Mouse (Mus musculus): Measurements from ENCODE around the gene Dusp2. TPM values are rescaled to one million over a fixed set of nuclear protein-coding genes. Genes with fewer than 3 reads are reported as not detected.

Dusp2 gene
- total RNA-seq, 1 experiment from 2014 or later, result 1.9 TPM

DNA sequence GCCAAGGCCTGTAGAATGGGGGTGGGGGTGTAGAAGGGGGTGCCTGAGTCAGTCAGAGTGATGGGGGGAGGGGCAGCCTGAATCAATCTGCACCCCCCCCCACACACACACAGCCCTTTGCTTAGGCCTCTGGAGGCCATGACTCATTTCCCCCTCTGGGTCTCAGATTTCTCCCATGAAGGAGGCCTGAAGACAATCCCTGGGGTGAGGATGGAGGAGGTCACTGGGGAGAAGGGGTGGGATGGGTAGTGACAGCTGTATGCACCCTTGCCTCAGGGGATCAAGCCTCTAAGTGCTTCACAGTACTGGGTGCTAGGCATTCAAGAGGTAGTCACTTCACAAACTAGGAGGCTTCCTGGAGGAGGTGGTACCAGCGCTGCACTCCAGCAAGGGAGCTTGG is 12.3 kb upstream of the Dusp2 start:
- no peak for DNase-seq

DNA sequence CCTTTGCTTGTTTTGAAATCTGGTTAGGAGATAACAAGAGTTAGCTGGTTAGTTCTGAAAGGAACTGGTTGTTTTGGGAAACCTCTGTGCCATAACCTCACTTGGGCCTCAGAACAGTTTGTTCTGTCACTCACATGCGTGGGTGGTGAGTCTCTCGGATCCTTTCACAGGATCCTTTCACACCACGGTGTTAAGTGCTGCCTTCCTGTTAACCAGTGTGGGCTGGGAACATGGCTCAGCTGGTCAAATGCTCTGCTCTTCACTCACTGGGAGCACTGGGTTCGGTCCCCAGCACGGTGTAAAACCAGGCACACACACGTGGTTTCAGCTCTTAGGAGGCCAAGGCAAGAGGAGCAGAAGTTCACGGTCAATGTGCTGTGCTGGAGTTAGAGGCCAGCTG is 11.5 kb upstream of the Dusp2 start:
- no peak for DNase-seq

GRCm38 (mm10) chr2:127328090-127328851 is 7.7 kb upstream of the Dusp2 start:
- no peak for DNase-seq

DNA sequence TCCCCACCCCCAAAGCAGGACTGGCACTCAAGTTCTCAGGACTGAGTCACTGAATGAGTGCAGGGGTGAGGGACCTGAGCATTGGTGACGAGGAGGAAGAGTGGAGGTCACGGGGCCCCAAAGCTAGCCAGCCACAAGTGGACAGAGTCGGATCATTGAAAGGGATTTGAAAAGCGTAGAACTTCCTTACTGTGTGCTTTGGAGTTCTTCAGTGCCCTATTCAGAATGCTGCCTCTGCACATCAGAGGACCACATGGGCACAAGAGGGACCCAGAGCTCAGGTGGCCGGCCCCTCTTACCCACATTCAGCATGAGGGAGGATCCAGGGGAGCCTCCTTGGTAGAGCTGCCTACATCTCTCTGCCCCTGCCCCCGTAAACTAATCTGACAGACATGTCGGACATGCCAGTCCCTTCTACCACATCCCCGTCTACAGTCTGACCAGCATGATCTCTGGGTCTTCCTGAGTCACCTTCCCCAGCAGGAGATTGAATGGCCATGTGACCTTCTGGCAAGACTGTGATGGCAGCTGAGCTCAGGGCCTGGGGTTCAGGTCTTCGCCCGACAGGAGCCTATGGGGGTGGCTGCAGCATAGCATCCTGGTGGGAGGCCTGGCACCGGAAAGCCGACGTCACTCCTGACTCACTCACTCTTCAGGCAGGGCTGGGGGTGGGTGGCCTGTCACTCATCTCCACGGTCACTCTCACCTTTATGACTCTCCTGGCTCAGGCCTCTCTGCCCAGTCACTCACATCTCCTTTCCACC is 3.0 kb upstream of the Dusp2 start:
- no peak for DNase-seq

DNA sequence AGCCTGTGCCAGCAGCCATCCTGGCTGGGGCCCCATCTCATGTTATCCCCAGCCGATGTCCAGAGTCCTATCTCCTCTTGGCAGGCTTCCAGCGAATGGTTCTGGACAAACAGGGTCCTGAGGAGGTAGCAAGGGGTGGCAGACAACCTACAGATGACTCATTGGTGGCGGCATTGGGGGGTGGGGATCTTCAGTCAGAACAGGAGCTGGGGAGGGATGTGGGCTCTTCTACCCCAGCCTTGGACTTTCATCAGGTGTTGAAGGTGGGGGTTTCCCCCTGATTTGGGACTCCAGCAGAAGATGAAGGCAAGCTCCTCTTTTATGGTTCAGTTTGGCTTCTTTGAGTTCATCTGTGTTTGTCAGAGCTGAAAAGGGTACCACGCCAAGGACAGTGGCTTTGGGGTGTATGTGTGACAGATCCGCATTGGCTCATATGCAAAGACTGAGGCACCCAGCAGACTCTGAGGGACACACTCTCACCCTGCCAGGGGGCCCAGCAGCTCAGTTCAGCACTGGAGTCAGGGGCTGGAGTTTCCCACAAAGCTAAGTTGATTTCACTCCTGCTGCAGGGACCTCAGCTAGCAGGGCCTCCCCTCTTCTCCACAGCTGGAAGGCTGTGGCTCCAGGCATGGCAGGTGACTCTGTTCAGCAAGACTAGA is 1.9 kb upstream of the Dusp2 start:
- no peak for DNase-seq

GRCm38 (mm10) chr2:127335078-127335541 is 849 bp upstream of the Dusp2 start:
- DNase-seq, result peak; percentile 37

DNA sequence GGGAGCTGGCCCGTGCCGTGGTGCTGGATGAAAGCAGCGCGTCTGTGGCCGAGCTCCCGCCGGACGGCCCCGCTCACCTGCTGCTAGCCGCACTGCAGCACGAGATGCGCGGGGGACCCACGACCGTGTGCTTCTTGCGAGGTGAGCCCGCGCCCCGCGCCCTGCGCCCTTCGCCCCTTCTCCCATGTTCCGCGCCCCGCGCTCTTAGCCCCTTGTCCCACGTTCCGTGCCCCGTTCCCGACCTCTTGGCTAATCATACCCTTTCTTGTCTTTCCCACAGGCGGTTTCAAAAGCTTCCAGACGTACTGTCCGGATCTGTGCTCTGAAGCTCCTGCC is 506 bp downstream of the Dusp2 start:
- DNase-seq, result no peak

- no peak for DNase-seq
These were observed 926 bp downstream of the Dusp2 start for GRCm38 (mm10) chr2:127336885-127337284.

DNA sequence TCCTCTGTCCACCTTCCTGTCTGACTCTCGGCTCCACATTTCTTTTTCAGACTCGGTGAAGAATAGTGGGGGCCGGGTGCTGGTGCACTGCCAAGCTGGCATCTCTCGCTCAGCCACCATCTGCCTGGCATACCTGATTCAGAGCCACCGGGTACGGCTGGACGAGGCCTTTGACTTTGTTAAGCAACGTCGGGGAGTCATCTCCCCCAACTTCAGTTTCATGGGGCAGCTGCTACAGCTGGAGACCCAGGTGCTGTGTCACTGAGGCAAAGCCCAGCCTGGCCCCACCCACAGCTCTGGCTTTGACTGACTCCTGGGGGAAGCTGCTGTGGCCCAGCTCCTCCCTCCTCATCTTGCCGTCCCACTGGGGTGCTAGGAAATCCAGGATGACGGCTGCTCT is 1.6 kb downstream of the Dusp2 start:
- no peak for DNase-seq

DNA sequence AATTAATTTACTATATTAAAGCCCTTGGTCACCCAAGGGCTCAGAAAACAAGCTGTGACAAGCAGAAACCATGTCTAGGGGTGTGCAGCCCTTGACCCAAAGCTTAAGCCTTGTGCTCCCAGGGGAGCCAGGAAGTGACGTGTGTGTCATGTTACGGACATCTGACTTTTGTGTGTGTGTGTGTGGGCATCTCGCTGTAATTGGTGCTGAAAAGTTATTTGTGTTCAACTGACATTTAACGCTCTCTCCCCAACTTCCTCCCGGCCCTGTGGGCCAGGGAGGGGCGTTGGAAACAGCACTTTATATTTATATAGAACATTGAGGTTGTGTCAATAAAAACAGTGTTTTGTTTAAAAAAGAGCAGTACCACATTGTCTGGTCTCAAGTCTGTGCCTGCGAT is 2.1 kb downstream of the Dusp2 start:
- no peak for DNase-seq

DNA sequence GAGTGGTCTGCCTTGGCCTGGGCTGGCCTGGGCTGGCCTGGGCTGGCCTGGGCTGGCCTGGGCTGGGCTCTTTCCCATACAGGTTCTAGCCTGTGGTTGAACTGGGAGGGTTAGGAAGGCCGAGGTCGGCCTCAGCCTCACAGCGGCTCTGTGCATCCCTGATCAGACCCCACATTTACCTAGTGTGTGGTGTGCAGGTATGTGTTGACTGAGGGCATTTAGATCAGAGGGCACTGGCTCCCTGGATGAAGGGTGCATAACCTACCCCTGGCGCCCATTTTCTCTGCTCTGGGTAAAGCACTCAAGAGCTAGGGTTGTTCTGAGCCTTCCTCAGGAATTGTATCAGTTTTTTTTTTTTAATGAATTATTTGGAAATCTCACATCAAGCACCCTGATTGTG is 2.5 kb downstream of the Dusp2 start, which contains the start of gene Astl:
Gene Astl, plus strand, starts transcription at position 224 of the 400 bp plus-strand sequence.
- no peak for DNase-seq

GRCm38 (mm10) chr2:127338833-127339232 is 2.9 kb downstream of the Dusp2 start:
- DNase-seq, result no peak

DNA sequence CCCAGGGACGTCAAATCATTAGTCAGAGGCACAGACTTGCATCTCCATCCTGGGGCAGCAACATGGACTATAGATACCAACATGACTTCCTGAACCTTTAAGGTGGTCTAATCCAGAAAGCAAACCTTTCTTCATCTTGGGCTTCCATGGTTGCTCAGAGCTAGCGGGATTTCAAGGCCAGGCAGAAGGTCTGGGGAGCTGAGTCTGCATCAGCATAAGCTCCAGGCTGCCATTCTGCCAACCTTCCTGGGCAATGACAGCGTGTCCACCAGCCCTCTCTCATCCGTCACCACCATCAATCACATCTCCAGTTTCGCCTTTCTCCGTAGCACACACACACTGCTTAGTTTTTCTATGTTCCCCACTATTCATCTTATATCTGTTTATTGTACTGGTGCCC is 3.3 kb downstream of the Dusp2 start:
- no peak for DNase-seq

- DNase-seq, result peak; percentile 77
These were observed 5.2 kb downstream of the Dusp2 start for GRCm38 (mm10) chr2:127341159-127341558.

GRCm38 (mm10) chr2:127346334-127346733 is 10.4 kb downstream of the Dusp2 start:
- DNase-seq, result no peak

DNA sequence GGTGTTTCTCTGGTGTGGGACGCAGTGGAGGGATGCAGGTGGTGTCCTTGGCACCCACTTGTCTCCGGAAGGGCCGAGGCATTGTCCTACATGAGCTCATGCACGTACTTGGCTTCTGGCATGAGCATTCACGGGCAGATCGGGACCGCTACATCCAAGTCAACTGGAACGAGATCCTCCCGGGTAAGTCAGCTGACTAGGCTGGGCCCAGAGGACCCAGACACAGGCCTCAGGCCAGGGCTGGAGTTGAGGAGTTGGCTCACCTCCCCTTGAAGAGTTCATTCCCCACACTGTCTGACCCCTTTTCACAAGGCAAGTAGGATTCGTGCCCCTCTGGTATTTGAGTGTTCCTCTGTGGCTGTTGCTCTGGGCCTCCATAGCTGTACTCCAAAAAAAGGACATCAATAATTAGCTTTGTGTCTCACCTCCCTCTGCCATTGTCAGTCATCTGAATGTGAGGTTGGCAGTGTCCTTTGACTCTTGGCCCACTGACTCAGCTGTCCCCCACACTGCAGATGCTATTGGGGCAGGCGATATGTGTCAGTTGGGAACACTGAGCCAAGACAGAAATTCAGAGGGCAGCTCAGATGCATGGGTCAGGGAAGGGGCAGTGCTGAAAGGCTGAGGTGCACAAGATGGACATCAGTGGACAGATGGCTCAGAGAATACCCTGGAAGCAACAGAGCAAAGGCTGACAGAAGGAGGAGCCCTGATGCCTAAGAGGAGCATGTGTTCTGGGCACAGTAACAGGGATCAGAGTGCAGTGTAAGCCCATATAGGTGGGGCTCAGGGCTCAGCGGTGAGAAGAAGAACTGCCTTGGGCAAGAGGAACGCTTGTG is 11.4 kb downstream of the Dusp2 start:
- no peak for DNase-seq

- no peak for DNase-seq
These were observed 17.9 kb downstream of the Dusp2 start for GRCm38 (mm10) chr2:127353881-127354280.

DNA sequence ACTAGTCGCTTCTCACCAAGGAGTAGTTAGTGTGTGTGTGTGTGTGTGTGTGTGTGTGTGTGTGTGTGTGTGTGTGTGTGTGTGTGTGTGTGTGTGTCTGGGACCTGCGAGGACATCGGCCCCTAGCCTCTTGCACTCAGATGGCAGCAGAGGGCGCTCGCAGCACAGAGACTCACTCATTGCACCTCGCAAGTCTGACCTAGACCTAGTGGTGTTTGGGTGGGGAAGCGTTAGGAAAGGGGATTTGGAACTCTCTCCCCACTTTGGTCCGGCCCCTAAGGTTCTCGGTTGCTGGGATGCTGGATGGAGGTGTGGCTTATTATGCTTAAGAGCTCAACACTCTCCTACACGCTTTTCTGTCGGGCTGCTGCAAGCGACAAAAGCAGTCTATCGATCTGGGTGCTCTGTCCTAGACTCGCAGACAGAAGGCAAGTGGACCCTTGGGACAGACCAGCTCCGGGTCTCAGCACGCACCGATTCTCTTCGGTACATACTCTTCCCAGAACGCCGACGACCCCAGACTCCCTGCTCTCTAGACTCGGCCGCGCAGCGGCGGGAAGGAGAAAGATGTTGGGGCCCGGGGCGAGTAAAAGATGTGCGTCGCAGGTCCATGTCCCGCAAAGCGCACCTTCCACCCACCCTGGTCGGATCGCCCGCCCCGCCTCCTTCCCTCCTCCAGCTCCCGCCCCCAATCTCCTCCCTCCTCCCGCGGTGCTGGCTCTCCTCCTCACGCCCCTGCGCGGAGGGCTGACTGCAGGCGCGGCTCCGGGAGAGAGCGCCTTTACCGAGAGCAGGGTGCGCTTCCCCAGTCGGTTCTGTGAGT is 26.7 kb downstream of the Dusp2 start, which contains the start of gene Adra2b:
Gene Adra2b, plus strand, starts transcription at position 750 of the 823 bp plus-strand sequence.
- DNase-seq, result peak; percentile 92

DNA sequence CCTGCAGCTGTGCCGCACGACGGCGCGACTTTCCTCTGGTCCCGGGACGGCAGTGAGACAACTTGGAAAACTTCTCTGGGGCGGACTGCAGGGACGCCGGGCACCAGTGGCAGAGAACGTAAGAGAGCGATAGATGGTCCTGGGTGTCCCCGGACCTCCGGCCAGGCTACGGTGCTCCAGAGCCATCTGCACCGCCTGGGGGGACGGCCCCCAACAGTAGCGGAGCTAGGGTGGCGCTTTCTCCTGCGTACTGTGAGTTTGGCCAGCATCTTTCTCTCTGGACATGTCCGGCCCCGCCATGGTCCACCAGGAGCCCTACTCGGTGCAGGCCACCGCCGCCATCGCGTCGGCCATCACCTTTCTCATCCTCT is 27.3 kb downstream of the Dusp2 start:
- no peak for DNase-seq

- DNase-seq, result no peak
These were observed 27.7 kb downstream of the Dusp2 start for GRCm38 (mm10) chr2:127363696-127364095.

DNA sequence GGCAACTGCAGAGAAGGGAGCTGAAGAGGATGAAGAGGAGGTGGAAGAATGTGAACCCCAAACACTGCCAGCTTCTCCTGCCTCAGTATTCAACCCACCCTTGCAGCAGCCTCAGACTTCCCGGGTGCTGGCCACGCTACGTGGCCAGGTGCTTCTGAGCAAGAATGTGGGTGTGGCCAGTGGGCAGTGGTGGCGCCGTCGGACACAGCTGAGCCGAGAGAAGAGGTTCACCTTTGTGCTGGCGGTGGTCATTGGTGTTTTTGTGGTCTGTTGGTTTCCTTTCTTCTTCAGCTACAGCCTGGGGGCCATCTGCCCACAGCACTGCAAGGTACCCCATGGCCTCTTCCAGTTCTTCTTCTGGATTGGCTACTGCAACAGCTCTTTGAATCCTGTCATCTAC is 28.5 kb downstream of the Dusp2 start:
- DNase-seq, result no peak

Data from adrenal gland, postnatal 14 days (tissue).